Mouse (Mus musculus) lung, adult 2 months (tissue): ENCODE measurements around the gene Reep1.

Experiments
- CTCF ChIP-seq: fragments of 200-500 bp; IDR thresholded peaks from 2 replicates; pipeline ENCODE4 v1.5.1; 2011; ENCODE audit warnings: mild to moderate bottlenecking, low read length, control low read depth; ENCODE audit not compliant: insufficient read depth
- POLR2A ChIP-seq: fragments of 200-500 bp; IDR thresholded peaks from 2 replicates; pipeline ENCODE4 v1.6.1; 2011; ENCODE audit warnings: low read depth, mild to moderate bottlenecking, control low read depth, low read length, borderline replicate concordance; ENCODE audit errors: extremely low read depth

DNA sequence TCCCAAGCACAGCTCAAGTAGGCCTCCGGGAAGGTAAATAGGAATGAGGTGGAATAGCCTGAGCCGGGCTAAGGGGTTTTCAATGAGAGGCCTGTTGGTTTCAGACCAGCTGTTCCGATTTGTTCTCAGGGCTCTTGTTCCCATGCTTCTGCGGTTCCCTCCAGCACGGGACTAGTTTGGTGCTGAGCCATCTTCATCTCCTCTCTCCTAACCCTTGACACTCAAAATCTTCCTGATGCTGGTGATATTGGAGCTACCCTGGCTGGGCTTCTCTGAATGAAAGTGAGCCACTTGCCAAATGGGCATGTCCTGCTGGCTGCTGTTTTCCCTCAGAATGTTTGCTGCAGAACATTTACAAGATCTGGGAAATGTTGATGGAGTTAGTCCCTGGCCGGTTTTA is 84.4 kb downstream of the Reep1 start:
- TF ChIP-seq CTCF (no peak), POLR2A (no peak)
